Mouse (Mus musculus) layer of hippocampus, adult 9-10 months (tissue): ENCODE measurements around the gene Agbl3.

Experiments used
- DNase-seq: peaks from one replicate; pipeline ENCODE4 v3.0.0; 2022; ENCODE audit warnings: low spot score

Agbl3 gene

DNA sequence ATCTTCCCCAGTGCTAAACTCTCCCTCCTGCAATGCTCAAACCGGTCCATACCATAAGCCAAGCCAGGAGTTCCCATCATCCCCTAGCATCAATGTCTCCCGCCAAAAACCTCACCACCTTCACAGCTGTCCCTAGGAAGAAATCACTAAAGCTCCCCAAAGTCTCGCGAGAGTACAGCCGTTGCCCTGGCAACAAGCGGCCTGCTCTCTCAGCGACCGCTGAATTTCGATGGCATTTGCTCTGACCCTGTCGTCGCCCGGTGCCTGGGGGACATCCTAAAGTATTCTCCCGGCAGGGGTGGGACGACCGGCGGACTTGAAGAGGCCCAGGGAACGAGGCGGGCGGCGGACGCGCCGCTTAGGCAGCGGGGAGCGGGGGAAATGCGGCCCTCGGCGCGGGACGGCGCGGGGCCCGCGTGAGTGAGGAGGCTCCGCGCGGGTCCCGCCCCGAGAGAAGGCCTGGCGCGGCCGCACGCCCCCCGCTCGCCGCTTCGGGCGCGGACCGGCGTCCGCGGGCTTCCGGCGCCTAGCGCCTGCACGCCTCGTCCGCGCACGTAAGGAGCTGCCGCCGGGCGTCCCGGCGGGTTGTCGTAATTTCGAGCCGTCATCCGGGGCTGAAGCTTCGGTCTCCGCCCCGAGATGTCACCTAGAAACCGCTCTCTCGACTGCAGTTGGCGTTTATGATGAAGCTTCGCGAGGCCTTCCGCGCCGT, at the start of gene Agbl3:
Agbl3 (plus strand) TSS at position 202 of the 712 bp plus-strand sequence.
- DNase-seq = peak; percentile 84

DNA sequence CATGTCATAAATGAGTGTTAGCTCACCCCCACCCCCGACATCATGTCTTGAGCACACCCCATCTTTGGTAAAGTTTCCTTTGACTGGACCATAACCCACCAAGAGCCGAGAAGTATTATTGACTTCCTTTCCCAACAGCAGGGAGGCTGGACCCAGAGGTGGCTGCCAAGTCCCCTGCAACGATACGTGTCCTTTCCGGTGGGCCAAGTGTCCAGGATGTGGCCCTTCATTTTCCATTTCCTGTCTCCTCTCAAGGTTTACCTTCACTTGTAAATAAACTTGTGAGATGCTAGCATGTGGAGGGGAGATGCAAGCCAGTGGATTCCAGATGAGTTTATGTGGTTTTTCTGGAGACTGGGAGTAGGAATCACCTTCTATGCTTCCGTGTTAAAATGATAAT, 49.2 kb upstream of the Agbl3 start:
- no peak for DNase-seq

DNA sequence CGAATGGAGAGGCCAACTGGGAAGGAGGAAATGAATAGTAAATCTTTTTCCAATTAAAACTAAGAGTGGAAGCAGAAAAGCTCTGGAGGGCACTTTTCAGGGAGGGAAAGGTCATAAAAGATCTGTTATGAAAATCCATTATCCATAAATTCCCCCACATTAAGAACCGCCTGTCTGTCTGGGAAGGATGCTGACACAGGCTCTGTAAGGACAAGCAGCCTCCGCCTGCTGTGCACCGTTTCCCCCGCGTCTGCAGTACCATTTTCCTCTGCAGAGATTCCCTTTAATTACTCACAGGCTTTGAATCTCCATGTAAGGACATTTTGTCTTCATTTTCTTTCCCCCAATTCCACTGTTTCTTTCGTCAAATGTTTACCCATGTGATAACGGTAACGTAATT, 48.7 kb upstream of the Agbl3 start:
- no peak for DNase-seq

DNA sequence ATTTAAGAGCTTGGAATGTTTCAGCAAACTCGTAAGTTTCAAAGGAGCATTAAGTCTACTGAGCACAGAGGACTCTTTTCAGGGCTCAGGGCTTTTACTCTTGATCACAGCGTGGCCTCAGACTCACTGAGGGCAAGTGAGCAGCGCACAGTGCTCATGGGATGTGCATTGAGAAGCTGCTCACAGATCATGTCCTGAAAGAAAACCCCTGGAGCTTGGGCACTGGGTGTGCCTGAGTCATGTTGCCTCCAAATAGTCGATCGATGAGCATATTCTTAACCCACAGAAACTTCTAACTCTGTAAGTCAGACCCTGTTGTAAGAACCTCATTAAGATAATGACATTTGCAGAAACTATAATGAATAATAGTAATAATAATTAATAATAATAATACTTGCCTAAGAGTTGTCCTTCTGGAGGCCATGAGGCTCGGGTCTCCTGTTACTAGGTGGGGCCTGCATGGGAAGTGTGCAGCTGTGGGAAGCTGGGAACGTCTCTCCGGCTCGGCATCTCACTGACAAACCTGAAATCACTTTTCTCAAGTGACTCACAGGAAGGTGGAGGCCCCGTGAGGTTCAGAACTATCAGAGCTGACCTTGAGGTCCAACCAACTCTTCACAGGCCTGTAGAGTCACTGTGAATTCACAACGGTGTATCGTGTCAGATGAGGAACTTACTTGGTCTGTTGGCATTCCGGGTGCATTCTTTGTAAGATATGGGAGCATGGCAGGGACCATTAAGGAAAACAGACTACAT, 45.1 kb upstream of the Agbl3 start:
- DNase-seq = no peak

DNA sequence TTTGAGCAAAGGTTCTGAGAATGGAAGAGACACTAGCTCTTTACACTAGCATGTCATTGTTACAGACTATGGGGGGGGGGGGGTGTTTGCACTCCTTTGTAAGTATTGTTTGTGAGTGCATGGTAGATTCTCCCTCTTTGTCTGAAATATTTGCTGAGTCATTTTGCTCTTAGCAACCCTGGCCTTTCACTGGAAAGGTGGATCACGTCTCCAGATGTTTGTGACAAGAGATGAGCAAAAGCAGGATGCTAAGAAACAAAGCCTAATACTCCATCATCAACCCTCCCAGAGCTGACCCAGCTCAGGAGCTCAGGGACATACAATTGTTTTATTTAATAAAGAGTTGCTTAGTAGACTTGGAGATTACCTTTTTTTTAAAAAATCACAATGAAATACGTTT, 43.3 kb upstream of the Agbl3 start:
- no peak for DNase-seq

DNA sequence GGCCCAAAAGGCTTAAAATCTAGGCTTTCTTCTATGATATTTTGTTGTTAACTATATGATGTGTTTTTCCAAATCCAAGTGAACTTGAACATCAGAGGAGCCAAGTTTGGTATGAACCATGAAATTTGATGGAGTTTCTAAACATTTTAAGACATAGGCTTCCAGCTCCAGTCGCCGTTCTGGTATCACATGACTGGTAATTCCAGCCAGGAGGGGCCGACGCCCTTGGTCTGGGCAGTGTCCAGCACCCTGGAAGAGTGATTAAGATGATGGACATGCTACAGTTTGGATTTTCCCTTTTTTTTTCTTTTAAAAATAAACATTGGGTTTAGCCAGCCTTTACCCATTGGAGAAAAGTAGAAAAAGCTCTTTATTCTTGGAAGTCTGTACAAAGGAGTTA, 36.3 kb upstream of the Agbl3 start:
- no peak for DNase-seq

DNA sequence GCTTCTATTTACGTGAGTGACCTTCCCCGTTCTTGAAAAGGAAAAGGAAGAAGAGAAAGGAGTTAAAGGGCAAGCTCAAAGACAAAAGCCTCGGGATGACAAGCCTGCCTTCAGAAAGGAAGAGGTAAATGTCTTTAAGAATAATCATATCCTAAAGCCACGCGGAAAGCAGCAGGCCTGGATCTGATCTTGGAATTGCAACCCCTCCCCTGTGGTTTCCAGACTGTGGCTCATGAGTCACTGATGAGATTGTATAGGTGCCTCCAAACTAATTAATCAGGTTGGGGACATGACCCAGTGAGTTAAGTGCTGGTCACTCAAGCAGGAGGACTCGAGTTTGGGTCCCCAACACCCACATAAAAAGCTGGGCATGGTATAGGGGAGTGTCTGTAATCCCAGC, 32.4 kb upstream of the Agbl3 start:
- DNase-seq = no peak

DNA sequence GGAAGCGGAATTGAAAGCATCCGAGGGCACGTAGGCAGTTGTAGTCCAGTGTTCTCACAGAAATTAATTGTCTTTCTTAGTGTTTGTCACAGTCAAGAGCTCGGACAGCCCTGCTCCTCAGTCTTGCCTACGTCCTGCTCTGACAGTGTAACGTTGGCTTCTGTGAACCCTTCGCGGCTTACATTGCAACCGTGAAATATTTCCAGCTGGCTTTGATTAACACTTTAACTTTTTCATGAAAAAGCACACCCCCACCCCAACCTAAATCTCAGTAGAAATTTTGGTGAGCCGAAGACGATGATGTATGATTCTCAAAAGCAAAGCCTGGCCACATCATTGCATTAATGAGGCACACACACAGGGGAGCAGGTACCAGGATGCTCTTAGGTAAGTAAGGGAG, 31.7 kb upstream of the Agbl3 start:
- DNase-seq = no peak

DNA sequence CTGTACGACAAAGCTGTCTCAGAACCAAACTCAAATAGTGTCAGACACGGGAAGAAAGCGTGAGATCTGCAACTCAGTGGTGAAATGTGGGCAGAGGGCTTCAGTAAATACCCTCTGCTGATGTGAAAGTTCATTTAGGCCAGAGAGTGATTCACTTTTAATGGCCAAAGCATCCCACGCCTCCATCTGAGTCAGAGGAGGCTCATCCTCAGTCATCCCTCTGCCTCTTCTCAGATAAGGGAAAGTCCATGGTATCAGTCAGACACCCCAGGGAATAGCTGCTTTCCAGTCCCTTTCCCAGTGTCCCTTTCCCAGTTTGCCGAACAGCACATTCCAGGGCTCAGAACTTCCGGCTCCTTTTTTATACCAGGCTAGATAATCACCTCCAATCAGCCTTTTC, 30.7 kb upstream of the Agbl3 start:
- no peak for DNase-seq

DNA sequence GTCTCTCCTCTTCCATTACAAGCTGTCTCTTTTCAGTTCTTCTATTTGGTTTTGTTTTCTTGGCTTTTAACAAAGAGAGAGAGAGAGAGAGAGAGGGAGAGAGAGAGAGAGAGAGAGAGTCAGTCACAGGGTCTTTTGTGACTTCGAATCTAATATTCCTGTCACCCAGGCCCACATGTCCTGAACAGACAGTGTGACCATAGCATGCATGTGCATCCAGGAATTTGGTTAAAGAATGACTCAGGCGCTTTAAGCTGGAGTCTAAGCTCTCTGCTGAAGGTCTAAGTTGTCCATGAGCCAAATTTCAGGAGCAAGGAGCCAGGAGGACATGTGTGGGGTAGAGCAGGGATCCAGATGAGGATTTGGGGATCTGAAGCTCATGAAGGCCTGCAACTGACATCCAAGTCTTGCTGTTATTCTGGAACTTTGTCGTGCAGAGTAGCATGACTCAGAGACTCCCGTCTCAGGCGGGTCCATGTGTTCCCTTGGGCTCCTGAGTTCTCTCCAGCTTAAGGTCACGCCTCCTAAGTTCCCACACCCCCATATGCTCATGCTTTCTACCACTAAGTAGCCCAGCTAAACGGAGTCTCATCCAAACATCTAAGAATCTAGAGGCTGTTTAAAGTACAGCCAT, 29.6 kb upstream of the Agbl3 start:
- DNase-seq = no peak

DNA sequence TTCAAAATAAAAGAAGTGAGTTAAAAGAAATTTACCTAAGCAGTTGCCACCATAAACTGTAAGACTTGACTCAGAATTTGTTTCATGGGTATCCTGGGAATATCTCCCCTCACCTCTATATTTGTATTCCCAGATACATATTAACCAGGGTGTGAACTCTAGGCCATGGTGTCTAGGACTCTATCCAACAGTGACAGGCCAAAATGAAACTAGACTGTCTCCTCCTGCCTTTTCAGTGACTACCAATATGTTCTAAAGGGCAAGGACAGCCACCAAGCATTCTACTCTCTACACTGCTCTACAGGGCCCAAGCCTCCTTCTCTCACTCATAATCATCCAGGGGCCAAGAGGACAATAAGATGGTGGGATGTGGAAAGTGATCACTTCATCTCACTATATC, 28.6 kb upstream of the Agbl3 start:
- DNase-seq = no peak

DNA sequence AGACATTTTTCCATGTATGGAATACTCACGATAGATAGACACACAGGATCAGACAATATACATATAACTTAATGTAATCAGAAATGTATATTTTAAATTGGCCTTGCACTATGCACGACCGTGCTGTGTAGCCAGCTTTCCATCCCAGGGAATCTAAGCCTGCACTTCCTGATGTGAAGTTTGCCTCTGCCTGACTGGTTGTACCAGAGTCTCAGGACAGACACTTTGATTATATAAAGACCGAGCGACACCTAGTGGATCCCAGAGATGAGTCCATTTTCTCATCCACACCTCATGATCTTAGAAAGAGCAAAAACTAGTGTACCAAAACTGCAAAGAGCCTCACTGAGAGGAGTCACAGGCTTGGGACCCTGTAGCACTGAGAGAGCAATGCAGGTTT, 25.8 kb upstream of the Agbl3 start:
- DNase-seq = peak; percentile 62

DNA sequence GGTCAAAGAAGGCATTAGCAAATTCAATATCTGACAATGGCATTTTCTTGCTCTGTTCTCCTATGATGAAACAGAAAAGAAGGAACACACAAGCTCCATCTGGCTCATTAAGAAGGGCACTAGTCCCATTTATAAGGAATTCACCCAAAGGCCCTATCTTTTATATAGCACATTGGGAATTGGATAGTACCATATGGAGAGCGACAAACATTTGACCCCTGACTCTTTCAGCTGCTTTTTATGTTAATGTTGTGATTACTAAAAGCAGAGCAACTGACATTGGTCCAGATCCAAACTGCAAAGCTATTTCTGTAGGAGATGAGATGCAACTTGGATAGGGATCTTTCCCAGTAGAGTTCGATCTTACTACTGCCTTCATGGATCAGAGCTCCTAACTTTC, 21.9 kb upstream of the Agbl3 start:
- DNase-seq = no peak

DNA sequence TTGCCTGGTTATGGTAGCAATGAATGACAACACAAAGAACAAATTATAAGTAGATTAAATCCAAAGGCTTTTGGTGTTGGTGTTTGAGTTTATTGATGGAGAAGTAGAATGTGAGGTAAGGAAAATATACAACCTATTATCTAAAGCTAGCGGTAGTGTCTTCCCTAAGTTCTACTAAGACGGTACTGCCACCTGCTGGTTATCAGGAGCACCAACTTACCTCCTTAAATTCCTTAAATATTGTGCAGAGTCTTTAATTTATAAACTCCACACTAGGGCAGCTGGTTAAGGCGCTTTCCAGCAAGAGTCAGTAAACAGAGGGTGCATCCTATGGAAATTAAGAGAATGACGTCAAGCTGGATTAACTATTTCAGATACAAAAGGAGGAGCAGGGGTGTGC, 20.2 kb upstream of the Agbl3 start:
- DNase-seq = no peak

DNA sequence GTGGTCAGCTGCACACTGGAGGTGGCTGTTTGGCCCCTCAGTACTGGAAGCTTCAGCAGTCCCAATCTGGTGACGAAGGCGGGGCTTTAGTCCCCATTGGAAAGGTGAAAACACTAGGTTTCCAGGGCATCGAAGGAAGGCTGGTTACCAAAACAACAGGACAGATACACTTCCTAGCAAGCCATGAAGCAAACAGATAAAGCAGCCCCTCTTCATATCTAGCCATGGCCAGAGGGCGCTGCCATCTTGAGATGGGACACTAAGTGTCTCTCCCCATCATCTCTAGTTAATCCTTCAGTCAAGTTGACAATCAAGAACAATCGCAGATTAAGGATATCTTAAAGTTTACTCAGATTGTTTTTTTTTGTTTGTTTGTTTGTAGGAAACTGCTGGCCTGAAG, 14.5 kb upstream of the Agbl3 start:
- no peak for DNase-seq

DNA sequence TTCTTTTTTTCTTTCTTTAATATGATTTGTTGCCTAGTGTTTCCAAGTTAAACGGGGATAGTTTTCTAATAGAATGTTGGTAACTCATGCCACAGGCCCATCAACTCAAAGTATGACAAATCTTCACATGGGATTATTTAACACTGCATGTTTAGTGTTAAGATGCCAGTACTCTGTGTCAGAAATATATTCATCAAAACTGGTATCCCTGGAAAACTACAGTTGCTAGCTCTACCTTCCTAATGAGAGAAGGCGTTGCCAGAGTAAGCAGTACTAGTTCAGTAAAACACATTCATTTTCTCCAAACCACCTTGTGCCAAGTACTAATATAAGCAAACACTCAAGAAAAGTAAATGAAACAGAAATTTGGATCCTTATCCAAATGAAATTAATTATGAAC, 10.2 kb upstream of the Agbl3 start:
- no peak for DNase-seq

DNA sequence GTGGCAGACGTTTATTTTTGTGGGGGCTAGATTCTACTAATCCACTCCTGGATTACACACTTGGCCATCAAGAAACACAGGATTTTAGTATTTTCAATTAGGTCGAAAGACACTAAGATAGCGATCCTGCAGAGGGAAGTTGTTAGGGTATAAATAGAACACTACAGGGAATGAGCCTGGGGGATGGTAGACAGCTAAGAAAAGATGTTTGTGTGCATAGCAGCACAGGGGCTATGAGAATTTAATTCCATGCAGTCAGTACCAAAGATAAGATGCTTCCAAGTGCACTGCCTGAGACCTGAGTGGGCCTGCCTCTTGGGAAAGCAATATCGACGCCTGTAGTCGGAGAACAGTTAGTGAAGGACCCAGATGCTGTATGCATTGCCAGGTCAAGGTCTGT, 9.7 kb upstream of the Agbl3 start:
- DNase-seq = no peak

DNA sequence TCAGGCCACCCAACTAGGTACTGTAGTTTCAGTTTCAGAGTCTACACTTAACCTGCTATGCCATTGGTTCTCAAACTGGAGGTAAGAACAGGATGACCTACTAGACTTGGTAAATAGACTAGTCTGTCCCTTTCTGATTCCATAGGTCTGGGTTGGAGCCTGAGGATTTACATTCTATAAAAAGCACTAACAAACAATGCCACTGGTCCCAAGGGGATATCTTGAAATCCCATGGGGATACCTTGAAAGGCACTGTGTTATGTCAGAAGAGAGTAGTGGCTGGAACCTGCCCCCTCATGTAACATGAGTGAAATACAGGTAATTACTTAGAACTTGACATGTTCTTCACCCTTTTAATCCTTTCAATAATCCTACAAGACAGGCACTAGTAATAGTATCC, 3.8 kb upstream of the Agbl3 start:
- no peak for DNase-seq

DNA sequence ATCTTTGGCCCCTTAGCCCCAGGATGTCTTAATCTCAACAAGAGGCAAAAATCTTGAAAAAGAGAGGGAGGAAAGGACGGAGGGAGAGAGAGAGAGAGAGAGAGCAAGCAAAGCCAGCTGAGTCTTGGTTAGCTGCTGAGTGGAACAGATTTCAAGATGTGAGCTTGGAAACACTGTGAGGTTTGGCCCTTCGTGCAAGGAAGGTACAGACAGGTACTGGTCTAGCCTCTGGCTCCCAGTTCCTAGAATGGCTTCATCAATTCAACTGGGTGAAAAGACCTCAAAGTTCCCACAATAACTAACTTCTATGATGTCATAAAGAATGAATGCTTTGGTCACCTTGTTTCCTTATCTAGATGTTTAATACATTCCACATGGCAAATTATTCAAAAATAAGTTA, 3.1 kb upstream of the Agbl3 start:
- no peak for DNase-seq

DNA sequence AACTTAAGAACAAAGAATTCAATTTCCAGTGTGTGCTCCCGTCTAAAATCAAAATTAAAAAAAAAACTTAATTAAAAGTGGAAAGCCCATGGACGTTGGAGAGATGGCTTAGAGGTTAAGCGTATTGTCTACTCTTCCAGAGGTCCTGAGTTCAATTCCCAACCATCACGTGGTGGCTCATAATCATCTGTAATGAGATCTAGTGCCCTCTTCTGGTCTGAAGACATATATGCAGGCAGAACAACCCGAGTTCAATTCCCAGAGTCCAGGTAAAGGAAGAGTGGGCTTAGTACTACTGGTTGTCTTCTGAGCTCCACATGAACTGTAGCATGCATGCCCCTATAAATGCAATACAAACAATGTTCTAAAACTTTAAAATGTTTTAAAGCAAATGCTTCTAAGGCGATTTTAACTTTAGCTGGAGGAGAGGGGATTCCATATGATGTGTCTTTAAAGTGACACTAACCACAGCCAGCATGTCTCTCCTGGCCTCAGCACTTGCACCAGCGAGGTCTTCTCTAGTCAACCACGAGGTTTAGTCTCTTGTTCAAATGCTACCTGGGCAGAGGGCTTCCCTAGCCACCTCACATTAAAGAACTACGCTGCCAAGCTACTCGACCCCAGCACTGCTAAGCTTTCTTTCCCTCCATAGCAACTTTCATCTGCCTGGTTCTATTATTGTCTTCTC, 2.1 kb upstream of the Agbl3 start:
- DNase-seq = no peak

DNA sequence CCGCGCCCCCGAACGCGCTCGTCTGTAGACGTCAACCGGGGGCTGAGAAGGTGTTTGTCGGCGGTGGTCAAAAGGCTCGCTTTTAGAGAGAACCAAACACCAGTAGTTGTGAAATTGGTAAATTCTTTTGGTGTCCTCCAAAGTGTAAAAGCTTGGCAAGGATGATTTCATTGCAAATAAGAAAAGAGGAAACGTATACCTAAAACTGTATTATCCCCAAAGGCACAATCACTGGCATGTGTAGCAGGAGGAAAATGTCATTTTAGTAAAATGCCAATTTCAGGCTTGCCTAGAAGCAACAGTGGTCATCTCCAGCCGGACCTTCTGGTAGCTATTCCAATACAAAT, 684 bp downstream of the Agbl3 start:
- no peak for DNase-seq

DNA sequence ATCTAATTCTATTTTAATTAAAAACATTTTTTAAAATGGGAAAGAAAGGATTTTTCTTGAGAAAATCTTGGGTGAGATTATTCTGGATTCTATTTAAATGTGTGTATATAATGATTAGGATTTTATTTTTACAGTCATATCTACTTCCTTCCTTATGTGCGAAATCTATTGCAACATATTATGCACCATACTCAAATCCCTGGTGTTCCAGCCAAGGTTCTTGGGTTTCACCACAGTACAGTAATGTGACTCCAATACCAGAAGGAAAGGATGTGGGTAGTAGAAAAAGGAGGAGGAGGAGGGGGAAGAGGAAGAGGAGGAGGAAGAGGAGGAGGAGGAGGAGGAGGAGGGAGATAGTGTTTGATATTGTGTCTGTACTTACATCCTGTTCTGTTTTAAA, 2.3 kb downstream of the Agbl3 start:
- no peak for DNase-seq

DNA sequence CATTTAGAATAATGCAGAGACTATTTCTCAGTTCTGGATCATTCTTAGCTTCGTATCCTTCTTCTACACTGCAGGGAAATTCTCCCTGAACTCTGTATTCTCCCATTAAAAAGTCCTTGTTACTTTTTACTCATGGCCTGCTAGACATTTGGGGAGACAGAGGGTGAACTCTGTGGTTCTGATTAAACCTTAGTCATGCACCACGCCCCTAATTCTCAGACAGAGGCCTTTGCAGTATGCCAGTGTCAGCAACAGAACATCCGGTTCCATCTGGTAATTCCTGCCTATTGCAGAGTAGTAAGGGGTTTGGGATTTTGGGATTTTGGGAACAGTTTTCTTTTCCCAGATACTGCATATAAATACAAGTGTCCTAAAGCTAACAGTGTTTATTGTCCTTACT, 16.6 kb downstream of the Agbl3 start:
- no peak for DNase-seq
